Mouse (Mus musculus): ENCODE results near the gene Il17re. TPM values are rescaled to one million over a fixed set of nuclear protein-coding genes. Genes with fewer than 3 reads are reported as not detected.

The Il17re gene
- 1.5 and 2.8 TPM in 2 replicates for total RNA-seq (2021)
- long read RNA-seq, experiment 1, result 0 reads
- long read RNA-seq, experiment 2, result 0 reads

DNA sequence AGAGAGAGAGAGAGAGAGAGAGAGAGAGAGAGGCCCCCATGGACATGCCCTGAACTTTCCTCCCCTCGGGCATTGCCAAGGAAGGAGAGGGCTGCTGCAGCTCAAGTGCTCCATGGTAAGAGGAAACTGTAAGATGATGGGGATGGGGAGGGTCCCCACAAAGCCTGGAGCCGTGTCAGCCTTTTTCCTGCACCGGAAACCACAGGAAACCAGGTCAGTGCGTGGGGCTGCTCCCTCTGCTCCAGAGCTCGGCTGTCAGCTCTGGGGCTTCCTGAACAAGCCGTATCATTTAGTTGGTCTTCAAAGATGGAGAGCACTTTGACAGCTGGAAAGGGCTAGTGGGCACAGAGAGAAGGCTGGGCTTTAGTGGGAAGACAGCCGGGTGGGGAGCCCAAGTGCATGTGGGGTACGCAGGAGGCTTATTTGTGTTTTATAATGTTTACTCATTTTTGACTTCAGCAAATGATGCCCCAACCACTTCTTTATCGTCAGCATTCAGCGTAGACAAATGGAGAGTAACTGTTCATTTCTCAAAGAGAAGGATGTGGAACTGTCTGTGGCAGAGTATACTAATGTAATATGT is at the start of gene Il17re:
Gene Il17re, plus strand, starts transcription at position 533 of the 583 bp plus-strand sequence.
- DNase-seq, result no peak

DNA sequence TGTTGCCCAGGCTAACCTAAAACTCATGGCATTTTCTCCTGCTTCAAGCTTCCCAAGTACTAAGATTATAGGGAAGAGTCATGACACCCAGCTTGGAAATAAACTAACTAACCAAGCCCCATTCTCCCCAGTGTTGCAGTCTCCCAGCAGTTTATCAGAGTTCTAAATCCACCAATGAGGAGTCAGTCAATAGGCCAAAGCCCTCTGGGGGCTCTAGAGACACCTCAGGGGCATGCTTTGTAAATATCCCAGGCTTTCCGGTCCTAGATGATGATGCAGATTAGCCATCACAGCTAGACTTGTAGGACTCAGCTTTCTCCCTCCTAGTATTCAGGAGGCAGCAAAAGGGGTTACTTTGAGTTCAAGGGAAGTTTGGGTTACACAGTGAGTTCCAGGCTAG is 48.3 kb upstream of the Il17re start:
- no peak for DNase-seq

DNA sequence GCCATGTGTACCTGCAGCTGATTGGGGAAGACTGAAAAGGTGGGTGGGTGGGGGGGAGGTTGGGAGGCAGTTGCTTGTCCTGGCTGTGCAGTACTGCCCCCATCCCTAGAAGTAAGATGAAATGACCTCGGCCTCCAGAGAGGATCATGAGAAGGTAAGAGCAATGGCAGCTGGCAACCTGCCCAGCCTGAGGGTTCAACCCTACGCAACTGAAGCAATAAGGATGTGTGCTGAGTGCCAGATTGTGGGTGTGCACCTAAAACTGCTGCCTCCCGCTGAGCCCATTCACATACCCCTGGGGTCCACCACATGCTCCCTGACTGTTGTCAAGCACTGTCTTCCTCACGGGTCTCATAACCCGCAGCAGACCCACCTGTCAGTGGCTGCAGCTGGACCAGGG is 41.9 kb upstream of the Il17re start:
- no peak for DNase-seq

DNA sequence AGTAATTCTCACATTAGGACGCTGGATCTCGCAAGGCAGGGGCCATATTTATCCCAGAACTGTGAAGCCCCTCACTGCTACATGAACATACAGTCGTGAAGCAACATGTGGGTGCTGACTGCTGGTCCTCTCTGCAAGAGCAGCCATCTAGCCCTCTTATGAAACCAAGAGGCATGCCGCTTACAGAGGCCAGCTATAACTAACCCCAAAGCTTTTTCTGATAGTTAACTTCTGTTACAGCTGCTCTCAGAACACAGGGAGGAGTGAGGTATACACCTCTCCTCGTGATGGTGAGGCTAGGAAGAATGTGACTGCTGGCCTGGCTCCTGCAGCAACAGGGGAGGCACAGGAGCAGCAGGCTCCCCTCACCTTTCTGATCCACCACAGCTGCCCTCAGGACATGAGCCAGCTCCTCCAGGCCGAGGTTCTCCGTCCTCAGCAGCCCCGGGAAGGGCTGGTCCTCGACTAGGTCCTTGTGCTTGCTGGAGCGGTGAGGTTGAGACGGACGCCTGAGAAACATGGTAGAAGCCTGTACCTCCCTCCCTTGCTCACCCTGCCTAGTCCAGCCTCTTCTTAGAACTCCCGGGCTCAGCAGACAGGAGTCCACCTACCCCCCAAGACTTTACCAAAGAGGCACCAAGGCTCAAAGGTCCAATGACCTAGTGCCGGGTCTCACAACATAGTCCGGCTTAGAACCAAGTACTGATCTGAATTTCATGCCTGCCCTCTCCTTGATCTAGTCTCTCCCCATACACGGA is 39.7 kb upstream of the Il17re start:
- peak; percentile 44 for DNase-seq

DNA sequence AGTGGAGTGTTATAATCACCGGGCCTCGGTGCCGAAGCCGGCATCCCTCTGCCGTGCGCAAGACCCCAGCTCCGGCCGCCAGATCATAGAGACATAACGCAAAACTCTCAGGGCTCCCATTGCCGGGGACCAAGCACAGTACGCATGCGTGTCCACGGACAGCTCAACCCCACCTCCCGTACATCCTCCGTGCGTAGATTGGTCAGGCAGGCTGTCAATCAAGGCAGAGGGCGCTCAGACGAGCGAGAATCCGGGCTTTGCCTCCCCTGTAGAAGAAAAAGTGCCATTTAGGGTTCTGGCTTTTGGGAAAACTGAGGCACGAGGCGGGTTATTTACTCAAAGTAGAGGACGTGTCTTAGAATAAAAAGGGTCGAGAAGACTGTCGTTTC is 39.1 kb upstream of the Il17re start, which contains the start of gene Rpusd3:
Gene Rpusd3, minus strand, starts transcription at position 142 of the 389 bp plus-strand sequence.
- DNase-seq, result peak; percentile 100

DNA sequence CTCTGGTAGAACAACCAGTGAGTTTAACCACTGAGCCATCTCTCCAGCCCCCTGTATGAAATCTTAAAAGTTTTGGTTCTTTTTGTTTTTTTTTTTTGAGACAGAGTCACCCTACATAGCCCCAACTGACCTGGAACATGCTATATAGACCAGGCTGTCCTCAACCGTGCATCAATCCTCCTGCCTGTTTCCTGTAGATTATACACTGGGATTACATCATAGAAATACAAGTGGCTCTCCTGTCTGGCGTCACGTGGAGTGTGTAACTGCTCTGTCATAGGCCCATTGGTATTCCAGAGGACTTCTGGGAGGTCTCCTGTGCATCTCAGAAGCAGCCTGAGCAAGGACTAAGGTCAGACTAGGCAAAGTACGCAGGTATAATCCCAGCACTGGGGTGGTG is 35.3 kb upstream of the Il17re start:
- DNase-seq, result no peak

DNA sequence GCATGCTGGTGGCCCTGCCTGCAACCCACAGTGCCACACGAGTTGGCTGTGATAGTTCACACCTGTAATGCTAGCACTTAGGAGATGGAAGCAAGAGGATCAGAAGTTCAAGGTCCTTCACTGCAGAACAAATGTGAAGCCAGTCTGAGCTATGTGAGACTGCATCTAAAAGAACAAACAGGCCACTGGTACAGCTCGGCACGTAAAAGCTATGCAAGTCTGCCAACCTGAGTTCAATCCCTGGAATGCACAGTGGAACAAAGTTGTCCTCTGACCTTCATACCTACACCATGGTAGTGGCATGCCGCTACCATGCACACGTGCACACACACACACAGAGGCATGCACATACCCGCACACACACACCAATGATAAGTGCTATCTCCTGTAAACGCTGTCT is 34.1 kb upstream of the Il17re start:
- DNase-seq, result no peak

DNA sequence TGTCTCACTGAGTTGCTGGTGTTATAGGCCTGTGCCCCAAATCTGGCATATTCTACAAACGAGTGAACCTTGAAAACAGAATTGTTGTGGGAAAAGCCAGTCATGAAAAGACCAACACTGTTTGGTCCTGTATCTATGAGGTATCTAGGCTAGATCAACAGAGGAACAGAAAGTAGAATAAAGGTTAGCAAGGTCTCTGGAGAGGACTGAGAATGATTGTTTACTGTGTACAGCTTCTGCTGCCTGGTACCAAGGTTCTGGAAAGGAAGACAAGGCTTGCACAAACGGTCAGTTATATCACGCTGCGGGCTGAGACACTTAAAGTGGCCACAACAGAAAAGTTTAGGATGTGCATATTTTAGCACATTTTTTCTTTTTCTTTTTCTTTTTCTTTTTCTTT is 31.6 kb upstream of the Il17re start:
- no peak for DNase-seq

DNA sequence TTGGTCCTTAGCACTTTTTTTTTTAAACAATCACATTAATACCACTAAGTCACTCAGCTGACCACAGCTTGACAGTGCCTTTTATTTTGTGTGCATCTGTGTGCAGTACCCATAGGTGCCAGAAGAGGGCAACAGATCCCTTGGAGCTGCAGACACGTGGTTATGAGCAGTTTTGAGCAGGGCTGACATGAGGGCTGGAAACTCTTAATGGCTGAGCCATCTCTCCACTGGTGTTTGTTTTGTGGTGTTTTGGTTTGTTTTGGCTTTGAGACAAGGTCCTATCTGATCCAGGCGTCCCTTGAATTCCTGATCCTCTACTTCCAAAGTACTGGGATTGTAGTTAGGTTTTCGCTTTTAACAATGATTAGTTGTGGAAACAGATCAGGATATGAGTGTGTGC is 30.9 kb upstream of the Il17re start:
- peak; percentile 73 for DNase-seq

DNA sequence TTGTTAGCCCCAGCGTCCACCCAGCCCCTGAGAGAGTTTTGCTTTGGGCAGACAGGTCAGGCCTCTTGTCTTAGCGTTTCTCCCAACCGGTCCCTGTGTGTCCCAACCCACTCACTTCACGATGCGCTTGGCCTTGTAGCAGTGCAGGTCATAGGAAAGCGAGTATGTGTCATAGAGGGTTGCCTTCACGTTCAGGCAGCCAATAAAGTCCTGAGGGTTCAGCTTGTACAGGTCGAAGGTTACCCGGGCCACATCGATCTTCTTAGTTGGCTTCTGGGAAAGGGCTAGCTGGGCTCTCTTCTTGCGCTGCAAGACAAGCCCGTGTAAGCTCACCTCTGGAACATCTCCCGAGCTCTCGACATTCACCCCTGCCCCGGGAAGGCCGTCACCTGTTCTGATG is 30.3 kb upstream of the Il17re start:
- no peak for DNase-seq

DNA sequence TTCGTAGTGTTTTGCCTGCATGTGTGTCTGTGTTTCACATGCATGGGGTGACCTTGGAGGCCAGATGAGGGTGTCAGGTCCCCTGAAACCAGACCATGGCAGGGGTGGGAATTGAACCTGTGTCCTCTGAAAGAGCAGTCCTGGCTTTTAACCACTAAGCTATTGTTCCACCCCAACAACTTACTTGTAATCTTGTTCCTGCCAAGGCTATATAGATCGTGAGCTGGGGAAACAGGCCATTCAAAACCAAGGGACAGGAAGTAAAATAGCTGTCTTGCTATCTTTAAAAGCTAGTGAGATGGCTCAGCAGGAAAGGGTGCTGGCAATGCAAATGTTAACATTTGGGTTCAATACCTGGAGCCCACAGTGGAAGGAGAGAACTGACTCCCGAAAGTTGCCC is 28.3 kb upstream of the Il17re start:
- DNase-seq, result no peak

DNA sequence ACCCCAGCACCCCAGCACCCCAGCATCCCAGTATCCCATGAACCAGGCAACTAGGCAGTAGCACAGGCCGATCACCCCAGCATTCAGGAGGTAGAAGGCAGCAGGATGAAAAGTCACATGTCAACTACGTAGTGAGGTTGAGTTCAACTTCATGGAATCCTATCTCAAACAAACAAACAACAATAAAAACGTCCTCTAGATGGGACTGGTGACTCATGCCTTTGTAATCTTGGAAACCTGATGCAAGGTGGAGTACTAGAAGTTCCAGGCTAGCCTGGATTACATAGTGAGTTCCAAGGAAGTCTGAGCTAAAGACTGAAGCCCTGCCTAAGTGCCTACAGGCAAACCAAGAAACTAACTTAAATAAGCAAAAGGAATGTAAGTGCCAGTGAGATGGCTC is 27.4 kb upstream of the Il17re start:
- DNase-seq, result no peak

DNA sequence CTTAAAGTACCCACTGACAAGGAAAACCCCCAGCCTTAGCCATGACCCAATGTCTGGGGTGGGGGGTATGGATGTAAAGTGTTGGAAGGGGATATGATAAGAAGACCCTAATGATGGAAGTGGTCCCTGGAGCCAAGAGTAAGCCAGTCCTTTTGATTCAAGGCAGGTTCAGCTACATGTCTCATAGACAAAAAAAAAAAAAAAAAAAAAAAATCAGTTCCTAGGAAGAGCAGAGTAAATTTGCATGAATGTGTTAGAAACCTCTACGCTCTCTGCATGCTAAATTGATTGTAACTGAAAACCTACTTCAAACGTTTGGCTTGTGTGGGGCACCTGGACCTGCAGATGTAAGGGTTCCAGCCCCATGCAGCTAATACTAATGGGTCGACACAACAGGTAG is 26.5 kb upstream of the Il17re start:
- DNase-seq, result no peak

DNA sequence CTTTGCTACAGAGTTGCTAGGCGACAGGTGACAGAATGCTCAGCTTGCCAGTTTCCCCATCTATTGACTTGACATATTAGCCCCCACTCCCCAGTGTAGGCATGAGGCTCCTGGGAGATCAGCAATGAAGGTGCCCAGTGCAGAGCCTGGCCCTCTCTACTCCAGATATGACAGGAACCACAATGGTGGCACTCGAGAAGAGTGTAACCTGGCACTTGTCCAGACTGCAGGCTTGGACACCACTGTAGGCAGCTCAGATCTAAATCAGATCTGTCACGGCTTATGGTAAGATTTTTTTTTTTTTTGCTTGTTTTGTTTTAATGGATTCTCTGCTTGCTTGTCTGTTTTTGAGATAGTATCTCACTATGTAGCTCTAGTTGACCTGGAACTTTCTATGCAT is 24.6 kb upstream of the Il17re start:
- no peak for DNase-seq

DNA sequence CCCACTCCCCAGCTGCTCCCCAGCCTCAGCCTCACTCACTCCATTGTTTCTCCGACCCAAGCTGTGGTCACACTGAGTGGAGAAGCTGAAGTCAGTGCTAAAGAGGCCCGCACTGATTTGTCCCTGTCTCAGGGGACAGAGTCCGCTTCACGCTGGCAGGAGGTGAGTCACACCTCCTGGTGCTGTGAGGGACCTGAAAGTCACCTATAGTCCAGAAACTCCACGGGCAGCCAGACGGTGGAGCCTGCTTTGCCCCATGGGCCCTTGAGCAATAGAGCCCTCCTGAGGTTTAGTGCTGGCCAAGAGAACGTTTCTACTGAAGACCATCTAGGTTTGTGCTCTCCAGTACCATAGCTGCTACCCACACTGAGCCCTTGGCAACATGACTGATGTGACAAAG is 23.6 kb upstream of the Il17re start:
- DNase-seq, result peak; percentile 70

DNA sequence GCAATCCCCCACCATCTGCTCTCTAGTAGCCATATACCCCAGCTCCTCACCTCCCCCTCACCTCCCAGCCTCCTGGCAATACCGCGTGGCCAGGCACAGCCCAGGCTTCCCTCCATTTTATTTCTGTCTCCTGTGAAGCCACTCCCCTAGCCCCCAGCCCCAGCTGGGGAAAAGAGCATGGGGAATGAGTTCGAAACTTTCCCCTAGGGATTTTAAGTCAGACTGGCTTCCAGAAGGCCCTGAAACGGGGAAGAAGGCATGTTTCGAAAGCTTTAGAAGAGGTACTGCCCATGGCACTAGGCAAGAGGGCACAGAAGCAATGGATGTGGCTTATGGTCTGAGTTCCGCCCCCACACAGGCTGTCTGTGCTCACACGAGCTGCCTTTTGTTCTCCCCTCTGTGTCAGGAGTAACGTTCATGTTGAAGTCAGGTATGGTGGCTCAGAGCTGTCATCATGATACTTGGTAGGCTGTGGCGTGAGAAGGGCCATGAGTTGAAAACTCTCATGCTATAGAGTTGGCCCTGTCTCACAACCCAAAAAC is 22.5 kb upstream of the Il17re start, which contains the start of gene Cidec:
Gene Cidec, minus strand, starts transcription at position 97 of the 542 bp plus-strand sequence.
- DNase-seq, result peak; percentile 36

DNA sequence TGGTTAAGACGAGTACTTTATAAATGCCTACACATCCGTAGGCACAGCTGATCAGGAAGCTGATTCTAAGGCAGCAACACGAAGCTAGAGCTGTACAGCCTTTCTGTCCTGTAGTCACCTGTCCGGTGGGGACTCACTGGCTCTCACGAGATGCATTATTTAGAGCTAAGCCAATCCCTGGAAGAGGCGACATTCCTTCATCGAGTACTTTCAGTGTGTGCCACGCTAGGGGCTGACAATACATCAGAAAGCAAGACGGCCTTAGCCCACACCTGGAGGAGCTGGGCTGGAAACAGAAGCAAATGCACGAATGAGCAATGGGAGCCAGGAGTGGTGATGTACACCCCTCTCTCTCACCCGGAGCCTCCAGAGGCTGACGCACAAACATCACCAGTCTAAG is 21.1 kb upstream of the Il17re start:
- DNase-seq, result no peak

DNA sequence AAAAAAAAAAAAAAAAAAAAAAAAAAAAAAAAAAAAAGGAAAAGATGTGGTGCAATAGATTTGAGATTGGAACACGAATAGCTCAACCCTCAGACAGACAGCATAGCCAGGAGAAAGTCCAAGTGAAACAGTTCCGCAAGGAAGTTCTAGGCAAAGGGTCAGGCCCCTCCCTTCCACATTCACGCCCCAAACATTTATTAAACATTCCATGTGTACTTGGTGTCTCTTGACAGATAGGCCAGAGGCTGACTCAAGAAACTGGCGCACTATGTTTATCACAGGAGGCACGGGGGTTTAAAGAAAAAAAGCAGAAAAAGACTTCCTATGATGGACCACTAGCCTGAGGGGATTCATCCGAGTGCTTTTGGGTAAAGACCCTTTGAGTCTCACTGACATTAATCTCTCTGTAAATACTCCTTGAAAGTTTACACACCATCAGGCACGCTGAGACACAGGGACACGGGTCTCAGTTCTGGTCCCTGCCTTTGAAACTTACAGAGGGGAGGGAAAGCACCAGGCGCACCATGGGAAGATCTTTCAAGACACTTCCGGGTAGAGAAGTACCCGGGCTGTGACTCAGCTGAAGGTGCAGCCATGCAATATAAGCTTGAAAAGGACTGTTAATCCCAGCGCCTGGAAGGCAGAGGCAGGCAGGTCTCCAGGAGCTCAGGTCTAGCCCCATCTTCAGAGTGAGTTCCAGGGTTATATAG is 19.4 kb upstream of the Il17re start:
- no peak for DNase-seq

DNA sequence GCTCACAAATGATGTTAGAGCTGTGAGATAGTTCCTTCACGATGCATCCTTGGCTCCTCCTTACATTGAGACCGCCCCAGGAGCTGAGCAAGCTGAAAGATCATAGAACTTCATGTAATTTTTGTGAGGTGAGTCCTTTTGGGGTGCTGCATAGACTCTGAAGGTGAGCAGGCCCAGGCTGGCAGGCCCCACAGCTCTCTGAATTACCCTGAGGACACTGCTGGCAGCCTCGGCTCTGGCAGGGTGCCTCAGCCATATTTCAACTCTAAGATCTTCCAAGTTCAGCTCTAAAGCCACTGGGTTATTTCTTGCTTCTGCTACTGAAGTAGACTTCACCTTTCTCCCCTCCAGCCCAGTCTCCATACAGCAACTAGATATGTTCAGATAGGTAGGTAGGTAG is 17.6 kb upstream of the Il17re start:
- DNase-seq, result peak; percentile 57

DNA sequence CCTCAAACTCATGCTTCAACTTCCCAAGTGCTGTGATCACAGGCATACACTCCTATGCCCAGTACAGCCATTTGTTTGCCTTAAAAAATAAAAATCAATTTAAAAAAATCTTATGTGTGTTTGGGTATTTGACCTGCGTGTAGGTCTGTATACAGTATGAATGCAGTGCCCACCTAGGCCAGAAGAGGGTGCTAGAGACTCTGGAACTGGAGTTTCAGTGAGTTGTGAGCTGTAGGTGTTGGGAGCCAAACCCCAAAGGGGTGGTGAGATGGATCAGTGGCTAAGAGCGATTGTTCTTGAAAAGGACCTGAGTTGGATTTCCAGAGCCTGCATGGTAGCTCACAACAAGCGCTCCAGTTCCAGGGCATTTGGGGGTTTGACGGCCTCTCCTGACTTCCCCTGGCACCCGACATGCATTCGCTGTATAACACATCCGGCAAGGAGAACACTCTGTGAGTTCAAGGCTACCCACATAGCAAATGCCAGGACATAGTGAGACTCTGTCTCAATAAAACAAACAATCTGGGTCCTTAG is 17.1 kb upstream of the Il17re start:
- peak; percentile 83 for DNase-seq

DNA sequence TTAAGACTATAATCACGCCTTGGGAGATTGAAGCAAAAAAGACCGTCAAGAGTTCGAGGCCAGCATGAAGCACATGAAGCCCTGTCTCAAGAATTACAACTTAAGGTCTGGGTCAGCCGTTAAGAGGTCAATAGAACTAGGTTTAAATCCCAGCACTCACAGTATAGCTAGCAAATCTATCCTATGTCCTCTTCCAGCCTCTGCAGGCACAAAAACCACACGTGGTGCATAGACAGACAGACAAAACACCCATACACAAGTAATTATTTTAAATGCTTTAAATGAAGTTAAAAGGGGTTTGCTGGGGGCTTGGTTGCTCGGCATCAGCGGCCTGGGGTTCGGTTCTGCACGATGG is 16.2 kb upstream of the Il17re start:
- no peak for DNase-seq

DNA sequence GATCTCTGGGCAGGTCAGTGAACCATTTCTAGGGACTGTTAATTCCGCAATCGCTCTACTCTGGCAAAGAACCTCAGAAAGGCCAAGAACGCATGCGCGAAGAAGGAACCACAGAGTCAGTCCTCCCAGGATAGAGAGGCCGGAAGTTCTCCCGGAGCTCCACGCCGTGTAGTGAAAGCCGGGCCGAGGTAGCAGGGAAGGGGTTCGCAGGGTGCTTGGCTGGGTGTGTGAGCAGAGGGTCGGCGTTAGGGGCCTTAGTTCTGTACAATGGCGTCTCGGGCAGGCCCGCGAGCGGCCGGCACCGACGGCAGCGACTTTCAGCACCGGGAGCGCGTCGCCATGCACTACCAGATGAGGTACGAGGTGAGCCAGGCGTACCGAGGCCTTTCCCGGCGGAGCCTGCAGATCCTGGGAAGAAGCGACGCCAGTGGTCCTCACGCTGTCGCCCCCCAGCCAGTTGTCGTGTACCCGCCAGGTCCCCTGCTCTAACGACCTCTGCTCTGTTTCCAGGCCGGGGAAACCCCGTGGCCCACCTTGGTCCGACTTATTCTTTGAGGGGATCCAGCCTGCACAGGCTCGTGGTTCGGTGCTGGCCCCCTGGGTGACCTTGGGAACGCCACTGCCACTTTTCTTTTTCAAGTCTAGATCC is 15.7 kb upstream of the Il17re start, which contains the start of gene Jagn1:
Gene Jagn1, plus strand, starts transcription at position 128 of the 649 bp plus-strand sequence.
- peak; percentile 96 for DNase-seq
